ENCODE assay signal across 8 mouse cellular contexts in genomic region chr6:30403465-30403864, GRCm38 (mm10). TPM values are rescaled to one million over a fixed set of nuclear protein-coding genes. Genes with fewer than 3 reads are reported as not detected.
DNase-seq lines count a peak whose midpoint lies in the region; ATAC-seq and TF ChIP-seq lines count a peak whose summit lies in the region.

No protein-coding gene starts in this region.

- 18% methylated on average over 4 of the region's 4 CpGs for WGBS in embryonic facial prominence, embryonic 12.5 days
- 20% methylated on average over 4 of the region's 4 CpGs for WGBS in heart, adult 2 months
- 22% methylated on average over 4 of the region's 4 CpGs for WGBS in midbrain, embryonic 10.5 days

- no peaks in the 10 kb centered on the region for H3K4me1 ChIP-seq in embryonic facial prominence, embryonic 12.5 days
- H3K4me1 ChIP-seq in heart, adult 2 months (ENCODE audit: control insufficient read depth, insufficient read depth, low read length) = peaks cover 3% of the 10 kb centered on the region
- peaks cover 32% of the 10 kb centered on the region for H3K4me1 ChIP-seq in midbrain, embryonic 10.5 days

- peaks cover 4% of the 10 kb centered on the region; the same call in 1 of the 2 replicates for H3K79me2 ChIP-seq in heart, adult 2 months (replicated peaks; ENCODE audit: control insufficient read depth, insufficient read depth, low read length)

- H3K4me2 ChIP-seq in embryonic facial prominence, embryonic 12.5 days (replicated peaks) = peak overlapping the region; percentile 48

- H3K4me3 ChIP-seq in embryonic facial prominence, embryonic 12.5 days = peak overlapping the region; percentile 17
- H3K4me3 ChIP-seq in heart, adult 2 months = peak overlapping the region; percentile 8
- H3K4me3 ChIP-seq in midbrain, embryonic 10.5 days = peak overlapping the region; percentile 99

- TF ChIP-seq POLR2A in heart, adult 2 months (IDR thresholded peaks at IDR 0.05; ENCODE audit: insufficient read depth, low read depth, low read length) = no peak

- no peak for ATAC-seq in embryonic facial prominence, embryonic 12.5 days (ENCODE audit: insufficient number of reproducible peaks, insufficient read depth, low FRiP score, low TSS enrichment)

- TF ChIP-seq CTCF in heart, adult 2 months (IDR thresholded peaks at IDR 0.05) = no peak; the same call in none of the 2 replicates

- intact Hi-C loops in heart, adult 2 months (cut with DNase I) = loop anchor here (5.0 to 10.0 kb wide), 2 partner anchors 491 to 629 kb away; partner anchors contain the start of gene Copg2
- intact Hi-C loops in left cerebral cortex, postnatal 4 days (cut with DNase I) = loop anchor here (5.0 kb wide), 3 partner anchors 59 to 634 kb away; no protein-coding TSS in a partner anchor

- DNase-seq in B cell, adult 2 months = peak; percentile 73 to 75
- DNase-seq in adrenal gland, postnatal 14 days = peak; percentile 81
- DNase-seq in heart, adult 2 months = peak; percentile 39 to 61
- peak; percentile 68 for DNase-seq in kidney, adult 18-20 months
- peak; percentile 53 for DNase-seq in left cerebral cortex, postnatal 4 days
- peak; percentile 65 for DNase-seq in midbrain, embryonic 10.5 days (ENCODE audit: low spot score)
- DNase-seq in right cerebral cortex, postnatal 4 days = peak; percentile 31

- no peaks in the 10 kb centered on the region for H3K27me3 ChIP-seq in embryonic facial prominence, embryonic 12.5 days
- H3K27me3 ChIP-seq in heart, adult 2 months (ENCODE audit: control insufficient read depth, insufficient read depth, low read length) = no peaks in the 10 kb centered on the region
- no peaks in the 10 kb centered on the region for H3K27me3 ChIP-seq in midbrain, embryonic 10.5 days (ENCODE audit: low read depth, poor library complexity, severe bottlenecking)

- peak; percentile 84; the same call in 1 of the 2 replicates for TF ChIP-seq EP300 in heart, adult 2 months (IDR thresholded peaks at IDR 0.05; ENCODE audit: insufficient read depth, low read depth, low read length)

- H3K27ac ChIP-seq in embryonic facial prominence, embryonic 12.5 days = no peak overlapping the region
- no peak overlapping the region; the same call in 1 of the 2 replicates for H3K27ac ChIP-seq in heart, adult 2 months
- H3K27ac ChIP-seq in midbrain, embryonic 10.5 days (replicated peaks) = peak overlapping the region; percentile 72

- 0 out of 2 replicates have a peak, but pooled peaks cover 6% of the 10 kb centered on the region for H3K36me3 ChIP-seq in embryonic facial prominence, embryonic 12.5 days
- H3K36me3 ChIP-seq in heart, adult 2 months (ENCODE audit: control insufficient read depth, insufficient read depth, low read length) = no peaks in the 10 kb centered on the region
- H3K36me3 ChIP-seq in midbrain, embryonic 10.5 days = peaks cover 17% of the 10 kb centered on the region

- no peaks in the 10 kb centered on the region for H3K9me3 ChIP-seq in embryonic facial prominence, embryonic 12.5 days
- no peaks in the 10 kb centered on the region for H3K9me3 ChIP-seq in midbrain, embryonic 10.5 days (replicated peaks)

- H3K9ac ChIP-seq in embryonic facial prominence, embryonic 12.5 days = no peak overlapping the region
- no peak overlapping the region for H3K9ac ChIP-seq in heart, adult 2 months (ENCODE audit: low read depth, low read length)

RNA-seq across cellular contexts. Expression of gene Klhdc10, which starts 1.8 kb away (rescaled TPM):
- total RNA-seq in adrenal gland, postnatal 14 days (2021) = 72.4 and 72.6 TPM in 2 replicates
- polyA plus RNA-seq in embryonic facial prominence, embryonic 12.5 days (2016; fragmentation: Nextera tagmentation; extraction: Ambion mirVana) = 44.0 and 46.0 TPM in 2 replicates
- 10 to 100 TPM; 47.4 to 52.0 TPM for total RNA-seq in heart, adult 2 months (2021)
- polyA plus RNA-seq in heart, adult 2 months (2012; rRNA removed) = 19.4 and 41.4 TPM in 2 replicates
- 100 to 1,000 TPM; 154 to 156 TPM for total RNA-seq in left cerebral cortex, postnatal 4 days (2021)
- 27.7 and 28.0 TPM in 2 replicates for polyA plus RNA-seq in midbrain, embryonic 10.5 days (2016; fragmentation: Nextera tagmentation; extraction: Ambion mirVana)

RNA-seq across cellular contexts. Expression of gene Zc3hc1, which starts 12.6 kb away (rescaled TPM):
- 16.4 and 22.4 TPM in 2 replicates for total RNA-seq in adrenal gland, postnatal 14 days (2021)
- 75.0 and 76.3 TPM in 2 replicates for polyA plus RNA-seq in embryonic facial prominence, embryonic 12.5 days (2016; fragmentation: Nextera tagmentation; extraction: Ambion mirVana)
- total RNA-seq in heart, adult 2 months (2021) = 10 to 100 TPM; 16.0 to 16.2 TPM
- 13.4 and 15.1 TPM in 2 replicates for polyA plus RNA-seq in heart, adult 2 months (2012; rRNA removed)
- total RNA-seq in left cerebral cortex, postnatal 4 days (2021) = 10 to 100 TPM; 38.1 to 39.7 TPM
- 76.3 and 83.7 TPM in 2 replicates for polyA plus RNA-seq in midbrain, embryonic 10.5 days (2016; fragmentation: Nextera tagmentation; extraction: Ambion mirVana)

Comparison
In these comparisons a context has a peak if more than half of its experiments do, and no peak if none do; other contexts are left out.
1. DNase-seq: peak in every context shown above with its lines; median percentile 81 in adrenal gland, postnatal 14 days; 74 in B cell, adult 2 months; 68 in kidney, adult 18-20 months; 65 in midbrain, embryonic 10.5 days; 53 in left cerebral cortex, postnatal 4 days; 50 in heart, adult 2 months; 31 in right cerebral cortex, postnatal 4 days.
2. H3K4me3 ChIP-seq: peak in every context shown above with its lines; median percentile 99 in midbrain, embryonic 10.5 days; 17 in embryonic facial prominence, embryonic 12.5 days; 8 in heart, adult 2 months.